Mouse (Mus musculus) hindbrain, postnatal 0 days (tissue): ENCODE measurements around the gene Fam234a. TPM values are rescaled to one million over a fixed set of nuclear protein-coding genes. Genes with fewer than 3 reads are reported as not detected.
"Not testable (repeated sequence)": the region's sequence is repeated elsewhere in the genome, so short reads cannot be mapped to it uniquely, and the experiment has no call there.

Experiments
- ATAC-seq: fragments of 200-750 bp; cut with Nextera tagmentation; 2 replicates; pipeline ENCODE4 v1.8.0; 2017; ENCODE audit warnings: mild to moderate bottlenecking, moderate TSS enrichment, moderate library complexity
- DNase-seq: peaks from one replicate; pipeline ENCODE4 v3.0.0-alpha.2; 2015; ENCODE audit warnings: low spot score
- H3K27ac ChIP-seq: fragments of 300-500 bp; sonication (generic); 2 replicates; pipeline ENCODE4 v1.5.1; 2014; ENCODE audit warnings: mild to moderate bottlenecking
- H3K27me3 ChIP-seq: fragments of 300-500 bp; sonication (generic); 2 replicates; pipeline ENCODE4 v1.6.1; 2014; ENCODE audit warnings: low read length, mixed read lengths; ENCODE audit not compliant: insufficient read depth
- H3K36me3 ChIP-seq: fragments of 300-500 bp; sonication (generic); 2 replicates; pipeline ENCODE4 v1.6.1; 2014; ENCODE audit warnings: low read length, mixed read lengths; ENCODE audit not compliant: insufficient read depth
- H3K4me1 ChIP-seq: fragments of 300-500 bp; sonication (generic); 2 replicates; pipeline ENCODE4 v1.6.1; 2014; ENCODE audit warnings: antibody characterized with exemption, low read length, mixed read lengths; ENCODE audit not compliant: insufficient read depth
- H3K4me2 ChIP-seq: fragments of 300-500 bp; sonication (generic); 2 replicates; pipeline ENCODE4 v1.6.1; 2014; ENCODE audit warnings: low read depth, mild to moderate bottlenecking, low read length, moderate library complexity, mixed read lengths
- H3K4me3 ChIP-seq: fragments of 300-500 bp; sonication (generic); 2 replicates; pipeline ENCODE4 v1.5.1; 2014; ENCODE audit warnings: low read length
- H3K9ac ChIP-seq: fragments of 300-500 bp; sonication (generic); replicated peaks from 2 replicates; pipeline ENCODE4 v1.6.1; 2014; ENCODE audit warnings: mild to moderate bottlenecking, low read length, moderate library complexity, mixed read lengths
- H3K9me3 ChIP-seq: fragments of 300-500 bp; sonication (generic); 2 replicates; pipeline ENCODE4 v1.6.1; 2016; ENCODE audit warnings: low read length, mixed read lengths
- CTCF ChIP-seq: IDR thresholded peaks from 2 replicates; pipeline ENCODE4 v1.5.1; 2016; ENCODE audit warnings: antibody characterized with exemption, control low read depth, low read depth
- WGBS: fragments of 180-500 bp; shearing (Covaris S2); extraction: QIAGEN DNeasy Blood & Tissue Kit; methylation state at CpG from one replicate; pipeline ENCODE4 v1.1.7; 2014; 5-methylcytosine and 5-hydroxymethylcytosine counted together
- polyA plus RNA-seq: library from polyadenylated mRNA; unstranded; fragments of >200 nt; fragmentation: Nextera tagmentation; extraction: Ambion mirVana; gene quantifications from 2 replicates; pipeline ENCODE4 v1.2.1, GENCODE M21; 2015
- total RNA-seq: library from RNA; depleted of rRNA; stranded (reverse); fragments of >200 nt; gene quantifications from 2 replicates; pipeline ENCODE4 v1.2.3, GENCODE M21; 2014

Gene Fam234a
- total and polyA plus RNA-seq, 2 experiments from 2014 or later, result 37.5 to 42.4 TPM

- TF ChIP-seq CTCF, result no peak
- Histone ChIP-seq H3K9me3 (no peaks in the 10 kb centered on the region), H3K4me3 (0 out of 2 replicates have a peak overlapping the region, but pooled peaks have one; percentile 66), H3K9ac (no peak overlapping the region), H3K27me3 (peaks cover 3% of the 10 kb centered on the region; the same call in 1 of the 2 replicates), H3K27ac (no peak overlapping the region), H3K36me3 (0 out of 2 replicates have a peak, but pooled peaks cover 14% of the 10 kb centered on the region), H3K4me2 (peak overlapping the region; percentile 89; the same call in 1 of the 2 replicates), H3K4me1 (peaks cover 3% of the 10 kb centered on the region; the same call in 1 of the 2 replicates)
- DNase-seq, result no peak
- no peak for ATAC-seq
These were observed 42.0 kb downstream of the Fam234a start for GRCm38 (mm10) chr17:26201998-26202397.

- WGBS, result under 1% methylated on average over 53 of the region's 92 CpGs
- peak overlapping the region; percentile 66 for H3K4me3 ChIP-seq
- H3K4me1 ChIP-seq, result peaks cover 3% of the 10 kb centered on the region; the same call in 1 of the 2 replicates
- peak; percentile 19; the same call in 1 of the 2 replicates for TF ChIP-seq CTCF
- H3K27me3 ChIP-seq, result peaks cover 3% of the 10 kb centered on the region; the same call in 1 of the 2 replicates
- 0 out of 2 replicates have a peak, but pooled peaks cover 14% of the 10 kb centered on the region for H3K36me3 ChIP-seq
- H3K4me2 ChIP-seq, result peak overlapping the region; percentile 89
- no peaks in the 10 kb centered on the region for H3K9me3 ChIP-seq
- H3K27ac ChIP-seq, result peak overlapping the region; percentile 32
- DNase-seq (peak; percentile 61), ATAC-seq (peak; percentile 50)
- peak overlapping the region; percentile 71 for H3K9ac ChIP-seq
These were observed 43.0 kb downstream of the Fam234a start for GRCm38 (mm10) chr17:26200831-26201705.

DNA sequence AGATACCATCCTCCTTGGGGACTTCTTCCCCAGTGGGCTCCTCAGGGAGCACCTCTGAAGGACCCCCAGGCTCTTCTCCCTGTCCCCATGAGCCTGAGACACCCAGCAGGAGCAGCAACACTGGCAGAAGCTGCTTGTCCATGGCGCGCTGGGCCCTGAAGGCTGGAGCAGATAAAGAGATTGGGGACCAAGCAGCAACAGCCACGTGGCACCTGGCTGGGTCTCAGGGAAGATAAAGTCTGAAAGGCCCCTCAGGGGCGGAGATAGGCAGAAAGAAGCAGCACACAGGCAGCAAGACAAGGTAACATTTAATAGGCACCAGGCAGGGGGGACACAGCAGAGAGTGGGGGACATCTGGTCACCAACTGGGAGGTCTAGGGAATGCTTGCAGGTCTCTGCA lies 45.1 kb downstream of the Fam234a start, which contains the start of gene Pdia2:
Pdia2 (minus strand) TSS at position 196 of the 400 bp plus-strand sequence.
- peak within 1 kb of the TSS; percentile 89; the same call in 1 of the 2 replicates for H3K4me2 ChIP-seq
- no peak for TF ChIP-seq CTCF

DNA sequence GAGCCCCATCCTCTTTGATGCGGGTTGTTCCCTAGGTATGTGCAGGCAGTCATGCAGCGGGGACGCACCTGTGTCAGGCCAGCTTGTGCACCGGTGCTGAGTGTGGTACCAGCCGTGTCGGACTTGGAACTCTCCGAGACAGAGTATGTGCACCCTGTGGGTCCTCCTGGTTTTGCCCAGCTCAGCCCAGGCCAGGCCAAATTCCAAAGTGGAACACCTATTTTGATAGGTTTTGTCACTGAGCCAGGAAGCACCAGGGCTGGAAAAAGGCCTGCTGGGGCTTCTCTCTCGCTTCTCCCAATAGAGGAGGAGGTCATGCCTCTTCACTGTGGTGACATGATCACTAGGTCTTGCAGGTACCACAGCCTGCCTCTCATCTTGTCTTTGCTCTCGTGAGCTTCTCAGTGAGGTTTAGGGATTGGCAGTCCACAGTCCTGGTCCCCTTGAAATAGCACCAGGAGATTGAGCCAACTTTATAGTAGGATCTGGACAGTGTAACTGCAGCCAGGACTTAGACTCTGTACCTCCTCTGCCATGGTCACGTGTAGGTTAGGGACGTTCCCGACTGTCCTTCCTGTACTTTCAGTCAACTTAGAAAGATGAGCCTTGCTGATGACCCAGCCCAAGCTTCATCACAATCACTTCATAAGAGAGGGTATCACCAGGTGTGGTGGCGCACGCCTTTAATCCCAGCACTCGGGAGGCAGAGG lies 51.4 kb downstream of the Fam234a start:
- peaks cover 60% of the 10 kb centered on the region for H3K36me3 ChIP-seq
- H3K4me2 ChIP-seq, result no peak overlapping the region
- no peaks in the 10 kb centered on the region for H3K4me1 ChIP-seq
- DNase-seq (no peak), ATAC-seq (no peak)
- no peak overlapping the region for H3K27ac ChIP-seq
- H3K4me3 ChIP-seq, result no peak overlapping the region
- no peak overlapping the region for H3K9ac ChIP-seq
- no peaks in the 10 kb centered on the region for H3K9me3 ChIP-seq
- no peaks in the 10 kb centered on the region for H3K27me3 ChIP-seq
- no peak for TF ChIP-seq CTCF
- 97% methylated on average over 15 of the region's 15 CpGs for WGBS

More for the DNA sequence above, 45.1 kb downstream of the Fam234a start, which contains the start of gene Pdia2:
- peaks cover 3% of the 10 kb centered on the region; the same call in 1 of the 2 replicates for H3K27me3 ChIP-seq
- H3K4me1 ChIP-seq, result peaks cover 3% of the 10 kb centered on the region; the same call in 1 of the 2 replicates
- no peak within 1 kb of the TSS for H3K4me3 ChIP-seq
- H3K27ac ChIP-seq, result no peak within 1 kb of the TSS
- peaks cover 18% of the 10 kb centered on the region; the same call in 1 of the 2 replicates for H3K36me3 ChIP-seq
- H3K9ac ChIP-seq, result no peak within 1 kb of the TSS
- no peaks in the 10 kb centered on the region for H3K9me3 ChIP-seq
- 80% methylated on average over 4 of the region's 4 CpGs for WGBS
- DNase-seq (no peak), ATAC-seq (no peak)

GRCm38 (mm10) chr17:26191486-26191885 lies 52.6 kb downstream of the Fam234a start:
- not testable (repeated sequence) for H3K4me2 ChIP-seq, H3K9ac ChIP-seq, H3K9me3 ChIP-seq, H3K4me1 ChIP-seq, H3K27me3 ChIP-seq, H3K27ac ChIP-seq, DNase-seq, ATAC-seq, H3K4me3 ChIP-seq
- 92% methylated on average over 7 of the region's 7 CpGs for WGBS
- H3K36me3 ChIP-seq, result peaks cover 56% of the 10 kb centered on the region

GRCm38 (mm10) chr17:26188091-26188805 lies 55.8 kb downstream of the Fam234a start:
- DNase-seq (no peak), ATAC-seq (no peak)
- H3K27me3 ChIP-seq, result no peaks in the 10 kb centered on the region
- WGBS, result 91% methylated on average over 11 of the region's 11 CpGs
- H3K4me3 ChIP-seq, result no peak overlapping the region
- H3K36me3 ChIP-seq, result peaks cover 61% of the 10 kb centered on the region
- H3K4me1 ChIP-seq, result no peaks in the 10 kb centered on the region
- H3K4me2 ChIP-seq, result no peak overlapping the region
- no peak for TF ChIP-seq CTCF
- no peak overlapping the region for H3K9ac ChIP-seq
- H3K27ac ChIP-seq, result no peak overlapping the region
- H3K9me3 ChIP-seq, result no peaks in the 10 kb centered on the region
